In the genomic region with DNA sequence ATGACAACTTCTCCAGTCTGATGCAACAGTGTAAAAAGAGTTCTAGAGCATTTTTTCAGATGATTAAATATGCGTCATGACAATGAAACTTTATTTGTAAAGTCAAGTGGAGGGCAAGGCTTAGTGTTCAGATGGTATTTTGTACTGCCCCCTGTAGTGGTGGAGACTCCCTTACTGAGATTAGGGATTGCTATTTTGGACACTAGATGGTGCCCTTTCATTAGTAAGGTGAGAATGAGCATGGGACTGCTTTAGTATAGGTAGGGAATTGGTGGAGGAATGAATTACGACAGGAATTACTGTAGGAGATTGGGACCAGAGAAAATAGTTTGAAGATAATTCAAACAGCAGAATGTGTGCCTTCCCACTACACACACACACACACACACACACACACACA, we compare ENCODE assay signal across 8 mouse cellular contexts.
DNase-seq lines count a peak whose midpoint lies in the region; ATAC-seq and TF ChIP-seq lines count a peak whose summit lies in the region.

No protein-coding gene starts in this region.

- no peak overlapping the region for H3K9ac ChIP-seq in heart, postnatal 0 days (replicated peaks; ENCODE audit: low read depth, low read length)
- H3K9ac ChIP-seq in heart, embryonic 11.5 days (ENCODE audit: low read depth, low read length) = no peak overlapping the region
- no peak overlapping the region for H3K9ac ChIP-seq in forebrain, postnatal 0 days

- no peak for TF ChIP-seq EP300 in heart, postnatal 0 days (IDR thresholded peaks at IDR 0.05; ENCODE audit: low read depth)

- 16% methylated on average over 2 of the region's 2 CpGs for WGBS in heart, postnatal 0 days
- 26% methylated on average over 2 of the region's 2 CpGs for WGBS in heart, embryonic 11.5 days (ENCODE audit: insufficient replicate concordance)
- WGBS in forebrain, postnatal 0 days = 26% methylated on average over 2 of the region's 2 CpGs

- H3K4me1 ChIP-seq in heart, postnatal 0 days (ENCODE audit: control insufficient read depth, insufficient read depth) = no peaks in the 10 kb centered on the region
- H3K4me1 ChIP-seq in heart, embryonic 11.5 days (ENCODE audit: control insufficient read depth, insufficient read depth, low read length) = no peaks in the 10 kb centered on the region
- no peaks in the 10 kb centered on the region for H3K4me1 ChIP-seq in forebrain, postnatal 0 days (ENCODE audit: insufficient read depth)

- H3K4me2 ChIP-seq in heart, postnatal 0 days (ENCODE audit: low read depth, low read length) = no peak overlapping the region
- no peak overlapping the region for H3K4me2 ChIP-seq in heart, embryonic 11.5 days
- no peak overlapping the region for H3K4me2 ChIP-seq in forebrain, postnatal 0 days (ENCODE audit: low read depth)

- H3K27me3 ChIP-seq in heart, postnatal 0 days (ENCODE audit: control insufficient read depth, insufficient read depth, low read length) = no peaks in the 10 kb centered on the region
- H3K27me3 ChIP-seq in heart, embryonic 11.5 days (ENCODE audit: control insufficient read depth, insufficient read depth, low read length) = no peaks in the 10 kb centered on the region
- H3K27me3 ChIP-seq in forebrain, postnatal 0 days (ENCODE audit: insufficient read depth, low read length) = no peaks in the 10 kb centered on the region

- peak; percentile 77 for TF ChIP-seq CTCF in heart, postnatal 0 days (IDR thresholded peaks at IDR 0.05; ENCODE audit: low read depth)
- TF ChIP-seq CTCF in forebrain, postnatal 0 days (IDR thresholded peaks at IDR 0.05; ENCODE audit: low read depth) = peak; percentile 81

- H3K36me3 ChIP-seq in heart, postnatal 0 days (replicated peaks; ENCODE audit: control insufficient read depth, insufficient read depth, low read length) = no peaks in the 10 kb centered on the region
- H3K36me3 ChIP-seq in heart, embryonic 11.5 days (ENCODE audit: control insufficient read depth, insufficient read depth, low read length) = no peaks in the 10 kb centered on the region
- no peaks in the 10 kb centered on the region for H3K36me3 ChIP-seq in forebrain, postnatal 0 days (ENCODE audit: insufficient read depth)

- ATAC-seq in heart, postnatal 0 days (ENCODE audit: insufficient read depth, low read depth) = no peak
- ATAC-seq in heart, embryonic 11.5 days (replicated peaks; ENCODE audit: insufficient number of reproducible peaks, low FRiP score, low TSS enrichment) = no peak
- ATAC-seq in forebrain, postnatal 0 days = peak; percentile 66; the same call in 1 of the 2 replicates

- no peak overlapping the region for H3K27ac ChIP-seq in heart, postnatal 0 days (ENCODE audit: low read depth)
- H3K27ac ChIP-seq in heart, embryonic 11.5 days (ENCODE audit: low read depth, low read length) = no peak overlapping the region
- H3K27ac ChIP-seq in forebrain, postnatal 0 days (ENCODE audit: low read depth, low read length) = no peak overlapping the region

- no peak overlapping the region for H3K4me3 ChIP-seq in heart, postnatal 0 days (ENCODE audit: low read depth, low read length)
- no peak overlapping the region for H3K4me3 ChIP-seq in heart, embryonic 11.5 days (ENCODE audit: low read depth, low read length)
- H3K4me3 ChIP-seq in forebrain, postnatal 0 days (ENCODE audit: low read depth, low read length) = no peak overlapping the region

- H3K9me3 ChIP-seq in heart, postnatal 0 days (replicated peaks; ENCODE audit: control insufficient read depth, low read length) = no peaks in the 10 kb centered on the region
- no peaks in the 10 kb centered on the region for H3K9me3 ChIP-seq in heart, embryonic 11.5 days (replicated peaks; ENCODE audit: control insufficient read depth, low read length)
- H3K9me3 ChIP-seq in forebrain, postnatal 0 days (ENCODE audit: low read length) = no peaks in the 10 kb centered on the region

- DNase-seq in heart, postnatal 0 days (ENCODE audit: low spot score) = peak; percentile 16
- DNase-seq in urinary bladder, postnatal 25 days (ENCODE audit: low spot score) = peak; percentile 4
- no peak for DNase-seq in urinary bladder, postnatal 36 days (ENCODE audit: low spot score in 2 of 2)
- peak; percentile 60 for DNase-seq in forebrain, postnatal 0 days
- peak; percentile 37 for DNase-seq in retina, adult 2 months (ENCODE audit: low read depth, low spot score)
- DNase-seq in spleen, postnatal 14 days (ENCODE audit: low spot score in 2 of 2) = no peak
- no peak for DNase-seq in urinary bladder, postnatal 10 days (ENCODE audit: low spot score)

Comparison
In these comparisons a context has a peak if more than half of its experiments do, and no peak if none do; other contexts are left out.
1. DNase-seq: peak in heart, postnatal 0 days (single experiment), urinary bladder, postnatal 25 days (single experiment), forebrain, postnatal 0 days (single experiment) and retina, adult 2 months (single experiment); none in urinary bladder, postnatal 36 days (0 of 2), spleen, postnatal 14 days (0 of 2) and urinary bladder, postnatal 10 days (single experiment).